ENCODE assay signal across 15 mouse cellular contexts in the genomic region with DNA sequence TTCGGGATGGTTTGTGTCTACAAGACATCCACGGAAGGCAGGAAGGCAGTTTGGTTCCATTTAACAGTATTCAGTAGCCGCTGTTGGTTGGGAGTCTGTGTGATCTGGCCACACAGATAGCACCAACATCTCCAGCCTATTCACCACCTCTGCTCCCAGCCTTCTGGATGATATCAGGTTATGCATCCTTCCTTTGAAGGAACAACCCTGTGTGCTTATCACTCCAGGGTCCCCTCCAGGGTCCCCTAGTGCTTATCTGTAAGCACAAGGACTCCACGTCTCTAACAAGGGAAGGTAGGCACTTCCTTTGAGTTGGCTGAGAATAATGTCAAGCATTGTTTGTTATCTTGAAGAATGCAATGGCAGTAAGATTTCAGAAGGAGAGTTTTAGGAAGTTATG.
DNase-seq lines count a peak whose midpoint lies in the region; ATAC-seq lines count a peak whose summit lies in the region.
"Had no signal": no experiment of that assay in that cellular context is flagged by ENCODE, and none has a peak within 500 bp of the region (broad histone marks: within the 10 kb centered on the region; RNA-seq: fewer than 3 reads in every experiment).

No protein-coding gene starts in this region.

- H3K27ac ChIP-seq in heart, embryonic 11.5 days (ENCODE audit: low read depth, low read length), result peak overlapping the region; percentile 46; the same call in 1 of the 2 replicates
- peak overlapping the region; percentile 96 for H3K27ac ChIP-seq in liver, embryonic 15.5 days (replicated peaks)
- H3K27ac ChIP-seq: embryonic facial prominence, embryonic 10.5 days; hindbrain, postnatal 0 days had no signal

- intact Hi-C loops in heart, postnatal 14 days (cut with DNase I), result loop anchor here (5.0 kb wide), 1 partner anchor 81 kb away; the partner anchor contains the start of gene Prkar2b

- no peak overlapping the region for H3K4me3 ChIP-seq in heart, embryonic 11.5 days (ENCODE audit: low read depth, low read length)
- peak overlapping the region; percentile 29 for H3K4me3 ChIP-seq in liver, embryonic 15.5 days (replicated peaks)
- H3K4me3 ChIP-seq: embryonic facial prominence, embryonic 10.5 days had no signal

- 20% methylated on average over 4 of the region's 4 CpGs for WGBS in heart, embryonic 11.5 days (ENCODE audit: insufficient replicate concordance)
- 12% methylated on average over 4 of the region's 4 CpGs for WGBS in liver, embryonic 15.5 days (ENCODE audit: insufficient replicate concordance)

- H3K4me1 ChIP-seq in heart, embryonic 11.5 days (ENCODE audit: control insufficient read depth, insufficient read depth, low read length), result peaks cover 4% of the 10 kb centered on the region; the same call in 1 of the 2 replicates
- H3K4me1 ChIP-seq in liver, embryonic 15.5 days (replicated peaks), result peaks cover 61% of the 10 kb centered on the region

- no peaks in the 10 kb centered on the region for H3K27me3 ChIP-seq in heart, embryonic 11.5 days (ENCODE audit: control insufficient read depth, insufficient read depth, low read length)
- no peaks in the 10 kb centered on the region for H3K27me3 ChIP-seq in liver, embryonic 15.5 days

- no peak overlapping the region for H3K9ac ChIP-seq in heart, embryonic 11.5 days (ENCODE audit: low read depth, low read length)
- H3K9ac ChIP-seq in liver, embryonic 15.5 days, result peak overlapping the region; percentile 51

- H3K36me3 ChIP-seq in heart, embryonic 11.5 days (ENCODE audit: control insufficient read depth, insufficient read depth, low read length), result no peaks in the 10 kb centered on the region
- H3K36me3 ChIP-seq in liver, embryonic 15.5 days (replicated peaks), result no peaks in the 10 kb centered on the region
- H3K36me3 ChIP-seq: embryonic facial prominence, embryonic 10.5 days had no signal

- H3K9me3 ChIP-seq in heart, embryonic 11.5 days (replicated peaks; ENCODE audit: control insufficient read depth, low read length), result no peaks in the 10 kb centered on the region
- no peaks in the 10 kb centered on the region for H3K9me3 ChIP-seq in liver, embryonic 15.5 days (replicated peaks)
- H3K9me3 ChIP-seq: embryonic facial prominence, embryonic 10.5 days had no signal

- DNase-seq in heart, postnatal 14 days, result no peak
- DNase-seq in 416B (ENCODE audit: low read depth), result peak; percentile 92
- no peak for DNase-seq in left cerebral cortex, adult 9 months (ENCODE audit: low spot score in 2 of 2)
- no peak for DNase-seq in kidney, adult 9 months
- no peak for DNase-seq in urinary bladder, adult 2 months (ENCODE audit: low spot score)
- DNase-seq: cerebellum, postnatal 10 days; gastrocnemius, postnatal 25 days; kidney, postnatal 10 days; right cerebral cortex, postnatal 14 days had no signal

- ATAC-seq in heart, embryonic 11.5 days (replicated peaks; ENCODE audit: insufficient number of reproducible peaks, low FRiP score, low TSS enrichment), result peak; percentile 84
- peak; percentile 73 for ATAC-seq in common myeloid progenitor, adult 5-6 weeks (replicated peaks; ENCODE audit: low read depth, poor library complexity, severe bottlenecking)
- peak; percentile 98 for ATAC-seq in liver, embryonic 15.5 days (ENCODE audit: insufficient read depth)
- ATAC-seq: forebrain, embryonic 14.5 days; hindbrain, postnatal 0 days had no signal

- peak overlapping the region; percentile 12 for H3K4me2 ChIP-seq in heart, embryonic 11.5 days
- peak overlapping the region; percentile 67 for H3K4me2 ChIP-seq in liver, embryonic 15.5 days
